Mouse (Mus musculus): ENCODE data around the gene Adgra3. TPM values are rescaled to one million over a fixed set of nuclear protein-coding genes. Genes with fewer than 3 reads are reported as not detected.

The Adgra3 gene
- polyA plus RNA-seq (2012; fragmentation: generic; extraction: Trizol): 10 to 100 TPM in 1 of 2 experiments, 1 to 10 TPM in 1; 3.0 to 17.2 TPM

GRCm38 (mm10) chr5:50058421-50059286 is at the start of gene Adgra3:
TSS of gene Adgra3 (minus strand) at chr5:50059006.

